In genomic region chrX:152146150-152146549, GRCm38 (mm10) we compare ENCODE assay signal across 8 mouse cellular contexts. TPM values are rescaled to one million over a fixed set of nuclear protein-coding genes. Genes with fewer than 3 reads are reported as not detected.
DNase-seq lines count a peak whose midpoint lies in the region; ATAC-seq lines count a peak whose summit lies in the region.

No protein-coding gene starts in this region.

- no peak overlapping the region for H3K9ac ChIP-seq in embryonic facial prominence, embryonic 12.5 days
- peak overlapping the region; percentile 32; the same call in 1 of the 2 replicates for H3K9ac ChIP-seq in midbrain, embryonic 13.5 days (replicated peaks)
- H3K9ac ChIP-seq in stomach, embryonic 16.5 days (ENCODE audit: low read length): no peak overlapping the region

- no peak overlapping the region for H3K4me3 ChIP-seq in embryonic facial prominence, embryonic 12.5 days
- H3K4me3 ChIP-seq in embryonic facial prominence, embryonic 10.5 days: no peak overlapping the region
- H3K4me3 ChIP-seq in midbrain, embryonic 13.5 days (replicated peaks): no peak overlapping the region; the same call in 1 of the 2 replicates
- H3K4me3 ChIP-seq in midbrain, embryonic 10.5 days: no peak overlapping the region
- no peak overlapping the region for H3K4me3 ChIP-seq in stomach, embryonic 16.5 days (replicated peaks; ENCODE audit: low read length)

- no peak overlapping the region for H3K27ac ChIP-seq in embryonic facial prominence, embryonic 12.5 days
- H3K27ac ChIP-seq in embryonic facial prominence, embryonic 10.5 days (replicated peaks): no peak overlapping the region
- H3K27ac ChIP-seq in midbrain, embryonic 13.5 days: no peak overlapping the region
- H3K27ac ChIP-seq in midbrain, embryonic 10.5 days (replicated peaks): no peak overlapping the region
- no peak overlapping the region for H3K27ac ChIP-seq in stomach, embryonic 16.5 days (ENCODE audit: low read length)

- no peaks in the 10 kb centered on the region for H3K36me3 ChIP-seq in embryonic facial prominence, embryonic 12.5 days
- no peaks in the 10 kb centered on the region for H3K36me3 ChIP-seq in embryonic facial prominence, embryonic 10.5 days (replicated peaks)
- H3K36me3 ChIP-seq in midbrain, embryonic 13.5 days: no peaks in the 10 kb centered on the region
- no peaks in the 10 kb centered on the region for H3K36me3 ChIP-seq in midbrain, embryonic 10.5 days
- H3K36me3 ChIP-seq in stomach, embryonic 16.5 days (ENCODE audit: control insufficient read depth, insufficient read depth, low read length): no peaks in the 10 kb centered on the region

- H3K27me3 ChIP-seq in embryonic facial prominence, embryonic 12.5 days: peaks cover 63% of the 10 kb centered on the region
- peaks cover 100% of the 10 kb centered on the region for H3K27me3 ChIP-seq in embryonic facial prominence, embryonic 10.5 days (replicated peaks; ENCODE audit: low read depth, poor library complexity, severe bottlenecking)
- H3K27me3 ChIP-seq in midbrain, embryonic 13.5 days: peaks cover 91% of the 10 kb centered on the region
- peaks cover 100% of the 10 kb centered on the region for H3K27me3 ChIP-seq in midbrain, embryonic 10.5 days (ENCODE audit: low read depth, poor library complexity, severe bottlenecking)
- H3K27me3 ChIP-seq in stomach, embryonic 16.5 days (ENCODE audit: control insufficient read depth, insufficient read depth, low read length): peaks cover 27% of the 10 kb centered on the region; the same call in 1 of the 2 replicates

- peak overlapping the region; percentile 15; the same call in 1 of the 2 replicates for H3K4me2 ChIP-seq in embryonic facial prominence, embryonic 12.5 days (replicated peaks)
- H3K4me2 ChIP-seq in midbrain, embryonic 13.5 days (replicated peaks): peak overlapping the region; percentile 68
- H3K4me2 ChIP-seq in stomach, embryonic 16.5 days (ENCODE audit: low read depth, low read length): peak overlapping the region; percentile 76

- no peaks in the 10 kb centered on the region; the same call in 1 of the 2 replicates for H3K4me1 ChIP-seq in embryonic facial prominence, embryonic 12.5 days
- H3K4me1 ChIP-seq in embryonic facial prominence, embryonic 10.5 days: 0 out of 2 replicates have a peak, but pooled peaks cover 2% of the 10 kb centered on the region
- H3K4me1 ChIP-seq in midbrain, embryonic 13.5 days (replicated peaks): peaks cover 15% of the 10 kb centered on the region
- H3K4me1 ChIP-seq in midbrain, embryonic 10.5 days: peaks cover 6% of the 10 kb centered on the region; the same call in 1 of the 2 replicates
- H3K4me1 ChIP-seq in stomach, embryonic 16.5 days (ENCODE audit: control insufficient read depth, insufficient read depth, low read length): peaks cover 6% of the 10 kb centered on the region; the same call in 1 of the 2 replicates

- WGBS in embryonic facial prominence, embryonic 12.5 days: 26% methylated on average over 1 of the region's 1 CpGs
- WGBS in embryonic facial prominence, embryonic 10.5 days: 29% methylated on average over 1 of the region's 1 CpGs
- 36% methylated on average over 1 of the region's 1 CpGs for WGBS in midbrain, embryonic 13.5 days
- 9% methylated on average over 1 of the region's 1 CpGs for WGBS in midbrain, embryonic 10.5 days
- WGBS in stomach, embryonic 16.5 days: 35% methylated on average over 1 of the region's 1 CpGs

- ATAC-seq in embryonic facial prominence, embryonic 12.5 days (ENCODE audit: insufficient number of reproducible peaks, insufficient read depth, low FRiP score, low TSS enrichment): no peak
- no peak for ATAC-seq in midbrain, embryonic 13.5 days
- ATAC-seq in stomach, embryonic 16.5 days (ENCODE audit: insufficient read depth, low FRiP score): no peak

- no peaks in the 10 kb centered on the region for H3K9me3 ChIP-seq in embryonic facial prominence, embryonic 12.5 days
- H3K9me3 ChIP-seq in embryonic facial prominence, embryonic 10.5 days: no peaks in the 10 kb centered on the region
- no peaks in the 10 kb centered on the region for H3K9me3 ChIP-seq in midbrain, embryonic 13.5 days
- H3K9me3 ChIP-seq in midbrain, embryonic 10.5 days (replicated peaks): no peaks in the 10 kb centered on the region
- no peaks in the 10 kb centered on the region for H3K9me3 ChIP-seq in stomach, embryonic 16.5 days (replicated peaks; ENCODE audit: control insufficient read depth, low read length)

- DNase-seq in embryonic facial prominence, embryonic 10.5 days (ENCODE audit: low spot score): no peak
- DNase-seq in midbrain, embryonic 10.5 days (ENCODE audit: low spot score): no peak
- DNase-seq in left cerebral cortex, adult 8-10 months (ENCODE audit: low spot score in 2 of 2): peak; percentile 23 to 75
- DNase-seq in thymus, postnatal 14 days: no peak
- no peak for DNase-seq in adipocyte (ENCODE audit: low spot score)

RNA-seq across cellular contexts. Expression of gene Iqsec2, which starts 2.1 kb away (rescaled TPM):
- polyA plus RNA-seq in embryonic facial prominence, embryonic 12.5 days (2016; fragmentation: Nextera tagmentation; extraction: Ambion mirVana): 2.4 and 2.7 TPM in 2 replicates
- polyA plus RNA-seq in embryonic facial prominence, embryonic 10.5 days (2016; fragmentation: Nextera tagmentation; extraction: Ambion mirVana): 0.71 and 0.96 TPM in 2 replicates
- 3.2 TPM in 2 replicates for polyA plus RNA-seq in midbrain, embryonic 13.5 days (2015; fragmentation: Nextera tagmentation; extraction: Ambion mirVana)
- 1.00 and 1.4 TPM in 2 replicates for polyA plus RNA-seq in midbrain, embryonic 10.5 days (2016; fragmentation: Nextera tagmentation; extraction: Ambion mirVana)
- total RNA-seq in left cerebral cortex, adult 8-10 months (2022): 100 to 1,000 TPM; 134 to 144 (median 138) TPM
- polyA plus RNA-seq in stomach, embryonic 16.5 days (2015; fragmentation: Nextera tagmentation; extraction: Ambion mirVana): 3.3 and 3.8 TPM in 2 replicates

Comparison
In these comparisons a context has a peak if more than half of its experiments do, and no peak if none do; other contexts are left out.
1. H3K4me2 ChIP-seq: peak in every context shown above with its lines; median percentile 76 in stomach, embryonic 16.5 days; 68 in midbrain, embryonic 13.5 days; 15 in embryonic facial prominence, embryonic 12.5 days.
2. DNase-seq: peak in left cerebral cortex, adult 8-10 months (2 of 2); none in embryonic facial prominence, embryonic 10.5 days (single experiment), midbrain, embryonic 10.5 days (single experiment), thymus, postnatal 14 days (single experiment) and adipocyte (single experiment).